Mouse (Mus musculus) frontal cortex, adult (tissue): ENCODE data around the gene Mettl5.

Experiments
- ATAC-seq: cut with Nextera tagmentation; 2 replicates; pipeline ENCODE4 v1.9.2; 2017; ENCODE audit warnings: mild to moderate bottlenecking, moderate library complexity, mixed read lengths; ENCODE audit not compliant: low TSS enrichment

Gene Mettl5

GRCm38 (mm10) chr2:69857882-69858281 lies 27.5 kb downstream of the Mettl5 start:
- ATAC-seq = no peak

DNA sequence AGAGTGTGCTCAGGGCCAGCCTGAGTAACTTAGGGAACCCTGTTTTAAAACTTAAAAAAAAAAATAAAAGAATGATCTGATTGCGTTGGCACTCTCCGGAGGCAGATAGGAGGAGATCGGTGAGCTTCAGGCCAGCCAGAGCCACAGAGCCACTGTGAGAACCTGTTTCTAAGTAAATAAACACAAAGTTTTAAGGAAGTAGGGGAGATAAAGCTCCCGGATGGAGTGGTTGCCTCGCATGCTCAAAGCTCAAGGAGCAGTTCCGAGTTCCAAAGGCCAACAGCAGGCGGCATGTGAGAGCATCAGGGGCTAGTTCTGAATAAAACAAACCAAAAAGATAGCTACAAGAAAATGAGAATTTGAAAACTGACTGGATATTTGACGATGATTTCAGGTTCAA lies 29.0 kb downstream of the Mettl5 start:
- no peak for ATAC-seq

DNA sequence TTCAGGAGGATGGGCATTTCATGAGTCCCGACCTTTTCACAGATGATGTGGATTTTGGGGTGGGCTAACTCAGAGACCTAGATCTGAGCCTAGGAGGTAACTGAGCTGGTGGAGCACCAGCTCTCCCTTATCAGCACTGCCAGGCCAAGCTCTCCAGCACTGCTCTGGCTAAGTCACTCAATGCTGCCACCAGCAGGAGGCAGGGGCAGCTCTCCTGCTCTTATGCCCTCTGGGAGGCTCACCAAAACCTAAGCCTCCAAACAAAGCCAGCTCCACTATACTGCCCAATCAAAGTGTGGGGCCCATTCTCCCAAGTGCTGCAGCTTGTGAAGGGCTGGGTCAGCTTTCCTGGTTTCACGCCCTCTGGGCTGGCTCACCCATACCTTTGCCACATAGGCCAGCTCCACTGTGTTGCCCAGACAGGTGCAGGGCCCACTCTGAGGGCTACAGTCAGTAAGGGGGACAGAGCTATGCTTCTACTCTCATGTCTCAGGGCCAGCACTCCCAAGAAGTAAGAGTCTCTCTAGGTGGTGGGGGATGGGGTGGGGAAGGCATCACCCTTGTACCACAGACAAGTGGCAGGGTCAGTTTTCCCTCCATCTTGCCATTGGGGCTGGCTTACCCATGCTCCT lies 33.9 kb downstream of the Mettl5 start:
- ATAC-seq = no peak

- ATAC-seq = no peak
These were observed 36.2 kb downstream of the Mettl5 start for GRCm38 (mm10) chr2:69849215-69849614.

DNA sequence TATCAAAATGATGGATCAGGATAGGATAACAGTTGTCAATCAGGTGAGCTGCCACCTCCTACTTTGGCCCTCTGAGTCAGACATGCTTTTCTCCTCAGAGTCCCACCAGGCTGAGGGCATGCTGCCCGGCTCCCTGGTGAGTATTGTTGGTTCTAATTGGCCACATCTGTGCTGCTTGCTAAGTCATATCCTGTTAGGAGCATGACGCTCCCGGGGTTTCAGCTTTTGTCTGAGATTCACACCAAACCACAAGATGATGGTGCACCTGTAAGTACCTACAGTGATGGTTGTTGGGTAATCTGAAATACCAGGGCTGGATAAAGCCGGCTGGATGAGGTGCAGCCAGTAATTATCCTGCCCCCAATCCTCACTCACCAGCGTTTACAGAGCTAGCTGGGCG lies 45.2 kb downstream of the Mettl5 start:
- peak; percentile 64 for ATAC-seq

DNA sequence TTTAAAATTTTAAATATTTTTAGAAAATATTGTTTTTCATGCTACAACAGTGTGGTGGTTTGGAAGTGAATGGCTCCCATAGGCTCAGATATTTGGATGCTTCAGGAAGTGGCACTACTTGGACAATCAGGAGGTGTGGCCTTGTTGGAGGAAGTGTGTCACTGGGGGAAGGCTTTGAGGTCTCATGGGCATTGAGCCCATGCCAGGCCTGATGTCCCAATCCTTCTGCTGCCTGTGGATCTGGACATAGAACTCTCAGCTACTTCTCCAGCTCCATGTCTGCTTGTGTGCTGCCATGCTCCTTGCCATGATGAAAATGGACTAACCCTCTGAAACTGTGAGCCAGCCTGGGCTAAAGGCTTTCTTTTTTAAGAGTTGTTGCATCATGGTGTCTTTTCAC lies 46.7 kb downstream of the Mettl5 start:
- ATAC-seq = no peak

DNA sequence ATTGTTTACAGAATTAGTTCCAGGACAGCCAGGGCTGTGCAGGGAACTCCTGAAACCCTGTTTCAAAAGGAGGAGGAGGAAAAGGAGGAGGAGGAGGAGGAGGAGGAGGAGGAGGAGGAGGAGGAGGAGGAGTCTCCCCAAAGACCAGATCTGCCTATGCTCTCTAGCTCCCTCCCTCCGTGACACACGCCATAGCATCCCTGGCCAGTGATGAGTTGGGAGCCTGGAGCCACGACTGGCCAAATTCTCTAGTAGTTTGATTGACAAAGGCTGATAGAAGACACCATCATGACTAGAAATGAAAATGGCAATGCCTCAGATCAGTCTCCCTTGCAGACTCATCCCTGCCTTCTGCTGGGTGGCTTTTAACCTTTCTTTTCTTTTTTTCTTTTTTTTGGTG lies 47.4 kb downstream of the Mettl5 start:
- ATAC-seq = no peak

GRCm38 (mm10) chr2:69837244-69837967 lies 48.0 kb downstream of the Mettl5 start:
- no peak for ATAC-seq

DNA sequence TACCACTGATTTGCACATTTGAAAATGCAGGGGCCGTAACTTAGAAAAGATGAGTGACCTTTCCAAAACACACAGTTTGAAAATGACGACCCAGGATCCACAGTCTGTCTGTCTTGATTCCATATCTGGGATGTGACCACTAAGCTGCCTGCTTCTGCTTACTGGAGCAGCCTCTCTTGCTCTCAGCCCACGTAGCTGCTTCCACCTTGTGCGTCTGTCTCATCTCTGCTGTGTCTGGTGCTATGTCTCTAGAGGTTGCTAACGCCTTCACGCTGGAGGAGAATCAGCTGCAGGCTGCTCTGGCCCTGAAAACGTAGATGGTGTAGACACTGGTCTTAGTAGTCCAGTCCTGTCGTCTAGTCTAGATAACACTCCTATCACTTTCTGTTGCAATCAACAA lies 55.3 kb downstream of the Mettl5 start:
- ATAC-seq = peak; percentile 78; the same call in 1 of the 2 replicates

GRCm38 (mm10) chr2:69829680-69830079 lies 55.7 kb downstream of the Mettl5 start:
- ATAC-seq = no peak

GRCm38 (mm10) chr2:69828031-69828430 lies 57.4 kb downstream of the Mettl5 start:
- ATAC-seq = no peak

GRCm38 (mm10) chr2:69826380-69826779 lies 59.0 kb downstream of the Mettl5 start:
- no peak for ATAC-seq

DNA sequence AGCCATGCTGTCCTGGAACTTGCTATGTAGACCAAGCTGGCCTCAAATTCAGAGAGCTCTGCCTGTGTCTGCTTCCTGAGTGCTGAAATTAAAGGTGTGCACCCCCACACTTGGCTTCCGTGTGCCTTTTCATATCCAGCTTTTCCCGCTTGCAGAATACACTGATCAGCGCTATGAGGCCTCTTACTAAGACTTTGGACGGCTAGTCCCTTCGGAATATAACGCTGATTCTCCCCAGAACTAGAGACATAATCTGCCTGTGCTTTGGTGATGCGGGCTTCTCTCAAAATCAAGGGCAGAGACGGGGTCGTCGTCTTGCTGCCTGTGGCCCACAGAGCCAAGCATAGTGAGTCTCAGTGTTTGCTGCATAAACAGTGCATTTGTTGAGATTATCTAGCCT lies 59.5 kb downstream of the Mettl5 start:
- ATAC-seq = no peak

DNA sequence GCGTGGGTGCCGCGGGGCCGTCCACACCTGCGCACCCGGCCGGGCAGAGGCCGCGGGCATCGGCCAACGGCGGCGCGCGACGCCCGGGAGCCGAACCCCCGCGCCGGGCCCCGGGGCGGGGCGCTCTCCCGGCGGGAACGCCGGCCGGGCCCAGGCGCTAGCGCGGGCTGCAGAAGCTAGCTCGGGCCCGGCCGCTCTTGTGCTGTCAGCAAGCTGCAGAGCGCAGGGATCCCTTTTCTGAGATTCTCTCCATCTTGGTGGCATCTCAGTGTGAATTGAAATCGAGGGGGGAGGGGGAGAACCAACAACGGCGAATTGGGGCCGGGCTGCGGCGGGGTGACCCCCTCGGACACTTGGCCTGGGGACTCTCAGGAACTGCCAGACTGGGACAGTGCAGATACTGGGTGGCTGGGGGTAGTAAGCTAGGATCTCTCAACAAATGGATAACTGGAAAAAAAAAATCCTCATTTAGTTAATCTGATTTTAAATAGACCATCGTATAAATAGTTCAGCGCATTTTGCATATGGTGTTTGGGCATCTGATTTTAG lies 62.2 kb downstream of the Mettl5 start:
- ATAC-seq = peak; percentile 68

DNA sequence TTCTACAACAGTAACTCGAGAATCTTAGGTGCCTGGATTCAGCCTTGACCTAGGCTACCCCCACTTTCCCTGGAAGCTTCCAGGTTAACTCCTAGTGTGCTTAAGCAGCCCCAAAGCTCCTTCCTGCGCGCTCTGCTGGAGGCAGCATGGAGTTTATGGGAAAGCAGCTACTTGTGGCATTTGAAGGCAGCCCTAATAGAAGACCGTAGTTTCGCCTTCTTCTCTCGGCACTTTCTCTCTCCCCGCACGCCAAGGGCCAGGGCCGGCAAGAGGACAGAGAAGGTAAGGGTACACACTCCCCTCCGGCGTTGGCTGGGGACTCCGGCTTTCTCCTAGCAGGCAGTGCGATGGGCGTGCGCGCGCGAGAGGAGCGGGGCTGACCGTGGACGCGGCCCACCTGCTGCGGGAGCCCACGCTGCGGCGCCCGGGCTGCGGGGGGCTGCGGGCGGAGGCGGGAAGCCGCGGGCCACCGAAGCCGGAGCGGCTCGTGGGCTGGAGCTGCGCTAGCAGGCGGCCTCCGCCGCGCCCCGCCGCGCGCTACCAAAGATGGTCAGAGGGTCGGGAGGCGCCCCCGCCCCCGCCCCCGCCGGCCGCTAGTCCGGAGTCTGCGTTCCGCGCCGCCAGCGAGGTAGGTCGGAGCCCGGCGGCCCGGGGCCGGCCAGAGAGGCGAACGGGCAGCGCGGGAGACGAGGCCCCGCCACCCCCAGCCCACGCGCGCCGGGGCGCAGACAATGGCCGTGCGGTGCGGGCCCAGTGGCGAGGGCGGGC lies 62.9 kb downstream of the Mettl5 start:
- ATAC-seq = peak; percentile 64

DNA sequence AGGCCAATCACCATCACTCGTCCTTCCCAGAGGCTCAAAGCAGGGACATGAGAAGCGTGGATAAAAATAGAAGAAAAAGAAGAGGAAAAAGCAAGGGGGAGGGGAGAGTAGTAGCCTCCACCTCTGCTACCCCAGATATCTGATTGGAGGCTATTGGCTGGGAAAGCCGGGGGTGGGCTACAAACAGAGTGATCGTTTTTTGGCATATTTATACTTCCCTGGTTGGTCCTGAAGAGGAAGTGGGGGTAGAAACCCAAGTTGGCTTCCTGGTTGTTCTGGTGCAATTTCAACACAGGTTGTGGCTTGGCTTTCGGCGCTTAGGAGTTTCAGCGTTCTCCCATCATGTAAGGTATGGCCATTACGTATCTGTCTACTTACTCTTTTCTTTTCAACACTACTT lies 63.7 kb downstream of the Mettl5 start, which contains the start of gene Klhl23:
TSS of gene Klhl23 (plus strand) at position 234 of the 400 bp plus-strand sequence.
- ATAC-seq = no peak
